Mouse (Mus musculus) ES-Bruce4 (cell line): ENCODE measurements around the gene Tsfm. TPM values are rescaled to one million over a fixed set of nuclear protein-coding genes. Genes with fewer than 3 reads are reported as not detected.
"Not testable (repeated sequence)": the region's sequence is repeated elsewhere in the genome, so short reads cannot be mapped to it uniquely, and the experiment has no call there.

Source experiments
- H3K27ac ChIP-seq: 2 replicates; pipeline ENCODE4 v1.5.1; 2012; ENCODE audit warnings: low read length, inconsistent platforms; ENCODE audit not compliant: insufficient read depth
- H3K27me3 ChIP-seq: 2 replicates; pipeline ENCODE4 v1.6.1; 2012; ENCODE audit warnings: mild to moderate bottlenecking, low read length, inconsistent platforms; ENCODE audit not compliant: control insufficient read depth, poor library complexity, insufficient read depth, severe bottlenecking
- H3K36me3 ChIP-seq: 2 replicates; pipeline ENCODE4 v1.6.1; 2012; ENCODE audit warnings: inconsistent platforms, mild to moderate bottlenecking, low read length, moderate library complexity; ENCODE audit not compliant: control insufficient read depth, poor library complexity, insufficient read depth, severe bottlenecking
- H3K4me1 ChIP-seq: one replicate; pipeline ENCODE4 v1.8.1; 2011; ENCODE audit warnings: low read length; ENCODE audit not compliant: control insufficient read depth, insufficient read depth
- H3K4me3 ChIP-seq: 2 replicates; pipeline ENCODE4 v1.5.1; 2011; ENCODE audit warnings: low read depth, mild to moderate bottlenecking, low read length
- H3K9ac ChIP-seq: 2 replicates; pipeline ENCODE4 v1.6.1; 2012; ENCODE audit warnings: low read depth, mild to moderate bottlenecking, inconsistent platforms; ENCODE audit not compliant: poor library complexity, severe bottlenecking
- H3K9me3 ChIP-seq: replicated peaks from 2 replicates; pipeline ENCODE4 v1.6.1; 2012; ENCODE audit warnings: mild to moderate bottlenecking, low read length, inconsistent platforms; ENCODE audit not compliant: control insufficient read depth, poor library complexity, insufficient read depth, severe bottlenecking
- CTCF ChIP-seq: IDR thresholded peaks from one replicate; pipeline ENCODE4 v1.8.1; 2011; ENCODE audit warnings: low read depth, low read length
- EP300 ChIP-seq: IDR thresholded peaks from 2 replicates; pipeline ENCODE4 v1.6.1; 2011; ENCODE audit warnings: low read depth, low read length; ENCODE audit not compliant: insufficient read depth
- POLR2A ChIP-seq: IDR thresholded peaks from one replicate; pipeline ENCODE4 v1.8.1; 2011; ENCODE audit warnings: low read length; ENCODE audit not compliant: insufficient read depth
- polyA plus RNA-seq: library from polyadenylated mRNA; stranded (reverse); fragments of >200 nt; gene quantifications from 2 replicates; pipeline ENCODE4 v1.2.4, GENCODE M21; 2011; ENCODE audit warnings: low read depth; ENCODE audit not compliant: missing spikeins, insufficient read depth, insufficient read length

Tsfm gene
- polyA plus RNA-seq, 1 experiment: 47.9 TPM

DNA sequence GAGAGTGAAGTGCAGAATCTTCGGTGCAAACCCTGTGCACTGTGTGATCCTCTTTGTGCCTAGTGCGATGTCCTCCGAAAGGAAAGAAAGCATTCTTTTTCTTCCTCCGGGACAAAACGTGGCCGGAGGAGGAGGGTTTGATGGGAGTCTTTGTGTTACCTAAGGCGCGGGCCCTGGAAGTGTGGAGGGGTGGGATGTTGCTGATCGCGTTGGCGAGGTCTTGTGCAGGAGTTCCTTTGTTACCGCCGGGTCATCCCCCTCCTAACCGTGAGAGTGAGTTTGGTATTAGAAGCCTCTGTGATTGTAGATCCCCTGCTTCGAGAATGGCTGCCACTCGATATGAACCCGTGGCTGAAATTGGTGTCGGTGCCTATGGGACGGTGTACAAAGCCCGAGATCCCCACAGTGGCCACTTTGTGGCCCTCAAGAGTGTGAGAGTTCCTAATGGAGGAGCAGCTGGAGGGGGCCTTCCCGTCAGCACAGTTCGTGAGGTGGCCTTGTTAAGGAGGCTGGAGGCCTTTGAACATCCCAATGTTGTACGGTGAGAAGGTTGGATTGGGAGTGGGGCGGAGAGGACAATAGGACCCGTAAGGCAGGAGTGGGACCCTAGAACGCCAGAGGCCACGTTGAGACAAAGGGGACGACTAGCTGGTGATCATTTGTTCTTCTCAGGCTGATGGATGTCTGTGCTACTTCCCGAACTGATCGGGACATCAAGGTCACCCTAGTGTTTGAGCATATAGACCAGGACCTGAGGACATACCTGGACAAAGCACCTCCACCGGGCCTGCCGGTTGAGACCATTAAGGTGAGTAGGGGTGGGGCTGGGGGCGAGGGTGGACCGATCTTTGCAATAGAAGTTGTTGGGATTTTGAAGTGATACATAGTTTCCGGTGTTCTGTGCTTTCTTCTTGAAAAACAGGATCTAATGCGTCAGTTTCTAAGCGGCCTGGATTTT is 33.6 kb upstream of the Tsfm start:
- Histone ChIP-seq H3K27ac (peak overlapping the region; percentile 54; the same call in 1 of the 2 replicates), H3K4me1 (peaks cover 2% of the 10 kb centered on the region), H3K4me3 (peak overlapping the region; percentile 82), H3K9ac (peak overlapping the region; percentile 88), H3K27me3 (no peaks in the 10 kb centered on the region), H3K36me3 (peaks cover 39% of the 10 kb centered on the region), H3K9me3 (no peaks in the 10 kb centered on the region)
- TF ChIP-seq EP300: no peak
- TF ChIP-seq CTCF: no peak
- TF ChIP-seq POLR2A: no peak

DNA sequence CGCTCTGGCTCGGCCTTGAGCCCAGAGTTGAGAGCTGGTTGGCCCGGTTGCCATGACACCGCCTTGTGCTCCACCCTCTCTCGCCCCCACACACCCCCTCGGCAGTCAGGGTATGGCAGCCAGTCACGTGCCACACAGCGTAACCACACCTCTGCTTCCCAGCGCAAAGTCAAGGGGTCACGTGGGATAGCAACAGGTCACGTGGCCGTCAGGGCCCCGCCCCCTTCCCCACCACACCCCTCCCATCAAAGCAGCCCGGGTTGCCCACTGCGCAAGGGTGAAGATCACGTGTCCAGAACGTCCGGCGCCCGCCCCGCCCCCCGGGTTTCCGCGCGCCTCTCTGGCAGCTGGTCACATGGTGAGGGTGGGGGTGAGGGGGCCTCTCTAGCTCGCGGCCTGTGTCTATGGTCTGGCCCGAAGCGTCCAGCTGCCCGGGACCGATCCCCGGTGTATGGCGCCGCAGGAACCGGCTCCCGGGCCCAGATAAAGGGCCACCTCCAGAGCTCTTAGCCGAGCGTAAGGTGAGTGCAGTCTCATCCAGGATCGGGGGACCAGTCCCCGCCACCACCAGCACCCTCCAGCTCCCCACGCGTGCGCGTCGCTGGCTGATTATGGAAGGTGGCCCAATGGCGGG is 32.7 kb upstream of the Tsfm start, which contains the start of gene Cdk4:
Cdk4 (plus strand) TSS at position 296 of the 634 bp plus-strand sequence.
- no peaks in the 10 kb centered on the region for H3K9me3 ChIP-seq
- H3K4me1 ChIP-seq: peaks cover 2% of the 10 kb centered on the region
- peak within 1 kb of the TSS; percentile 88 for H3K9ac ChIP-seq
- H3K36me3 ChIP-seq: peaks cover 36% of the 10 kb centered on the region
- peak within 1 kb of the TSS; percentile 29; the same call in 1 of the 2 replicates for H3K27ac ChIP-seq
- H3K27me3 ChIP-seq: no peaks in the 10 kb centered on the region
- peak within 1 kb of the TSS; percentile 82 for H3K4me3 ChIP-seq
- TF ChIP-seq CTCF (no peak), POLR2A (no peak), EP300 (peak; percentile 81)

DNA sequence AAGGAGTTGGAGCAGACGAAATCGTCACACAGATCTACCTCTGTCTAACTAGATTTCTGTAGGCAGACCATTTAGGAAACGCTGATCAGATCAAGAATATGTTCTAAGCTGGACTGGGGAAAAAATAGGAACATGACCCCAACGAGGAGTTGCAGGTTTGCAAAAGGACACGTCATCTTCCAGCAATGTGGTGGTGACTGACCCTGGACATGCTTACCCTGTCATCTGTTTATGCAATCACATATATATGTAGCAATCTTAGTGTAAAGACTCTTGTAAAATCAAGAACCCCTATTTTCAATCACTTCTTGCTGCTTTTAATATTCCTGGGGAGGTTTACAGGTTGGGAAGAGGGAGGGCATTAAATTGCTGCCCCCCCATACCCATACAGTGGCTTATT is 31.9 kb upstream of the Tsfm start:
- H3K27ac ChIP-seq: no peak overlapping the region
- no peak overlapping the region for H3K4me3 ChIP-seq
- TF ChIP-seq EP300 (no peak), CTCF (no peak), POLR2A (no peak)
- peaks cover 28% of the 10 kb centered on the region for H3K36me3 ChIP-seq
- H3K27me3 ChIP-seq: no peaks in the 10 kb centered on the region
- peaks cover 2% of the 10 kb centered on the region for H3K4me1 ChIP-seq
- no peaks in the 10 kb centered on the region for H3K9me3 ChIP-seq
- H3K9ac ChIP-seq: no peak overlapping the region

DNA sequence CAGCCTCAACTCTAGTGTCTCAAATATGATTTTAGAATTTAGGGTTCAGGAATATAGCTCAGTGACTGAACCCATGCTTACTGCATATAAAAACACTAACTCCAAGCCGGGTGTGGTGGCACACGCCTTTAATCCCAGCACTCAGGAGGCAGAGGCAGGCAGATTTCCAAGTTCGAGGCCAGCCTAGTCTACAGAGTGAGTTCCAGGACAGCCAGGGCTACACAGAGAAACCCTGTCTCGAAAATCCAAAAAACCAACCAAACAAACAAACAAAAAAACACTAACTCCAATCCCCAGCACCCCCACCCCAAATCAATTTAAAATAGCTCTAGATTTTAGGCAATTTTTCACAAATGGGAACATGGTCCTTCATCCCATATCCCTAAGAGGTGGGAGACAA is 31.5 kb upstream of the Tsfm start:
- not testable (repeated sequence) for H3K9ac ChIP-seq, H3K27ac ChIP-seq, H3K27me3 ChIP-seq, H3K4me1 ChIP-seq, H3K9me3 ChIP-seq, H3K4me3 ChIP-seq
- peaks cover 24% of the 10 kb centered on the region for H3K36me3 ChIP-seq

DNA sequence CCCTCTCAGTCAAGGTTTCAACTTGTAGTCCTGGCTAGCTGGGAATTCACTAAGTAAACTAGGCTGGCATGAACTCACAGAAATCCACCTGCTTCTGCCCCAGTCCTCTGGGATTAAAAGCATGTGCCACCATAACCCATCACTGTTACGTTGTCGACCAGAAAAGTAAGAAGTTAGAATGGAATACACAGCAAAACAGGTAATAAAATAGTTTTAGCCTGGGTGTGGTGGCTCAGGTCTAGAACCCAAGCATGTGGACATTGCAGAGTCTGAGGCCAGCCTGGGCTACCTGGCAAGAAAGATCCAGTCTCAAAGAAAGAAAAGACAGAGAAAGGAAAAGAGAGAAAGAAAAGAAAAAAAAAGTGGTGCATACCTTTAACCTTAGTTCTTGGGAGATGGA is 30.9 kb upstream of the Tsfm start:
- Histone ChIP-seq H3K4me3 (no peak overlapping the region), H3K9ac (no peak overlapping the region), H3K4me1 (peaks cover 2% of the 10 kb centered on the region), H3K27ac (no peak overlapping the region), H3K9me3 (no peaks in the 10 kb centered on the region), H3K27me3 (no peaks in the 10 kb centered on the region), H3K36me3 (peaks cover 18% of the 10 kb centered on the region)
- TF ChIP-seq POLR2A: no peak
- no peak for TF ChIP-seq CTCF
- TF ChIP-seq EP300: no peak

DNA sequence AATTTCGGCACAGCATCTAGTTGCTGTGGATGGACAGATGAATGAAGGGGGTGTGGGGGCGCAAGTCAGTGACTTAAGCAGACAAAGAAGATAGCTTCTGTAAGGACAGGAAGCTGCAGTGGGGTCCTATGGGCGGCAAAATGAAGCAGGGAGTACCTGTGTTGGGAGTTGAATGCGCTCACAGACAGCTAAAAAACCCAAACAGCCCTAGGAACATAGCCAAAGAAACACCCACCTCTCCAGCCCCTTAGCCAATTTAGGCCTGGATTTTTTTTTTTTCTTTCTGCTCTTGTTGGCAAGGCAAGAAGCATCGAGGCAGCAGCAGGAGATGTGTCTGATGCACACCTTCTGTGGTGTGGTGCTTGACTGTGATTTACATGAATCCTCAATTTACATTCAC is 30.4 kb upstream of the Tsfm start:
- peaks cover 2% of the 10 kb centered on the region for H3K4me1 ChIP-seq
- H3K36me3 ChIP-seq: peaks cover 19% of the 10 kb centered on the region
- H3K9me3 ChIP-seq: no peaks in the 10 kb centered on the region
- H3K4me3 ChIP-seq: no peak overlapping the region
- TF ChIP-seq POLR2A (no peak), CTCF (no peak), EP300 (no peak)
- H3K27ac ChIP-seq: no peak overlapping the region
- 0 out of 2 replicates have a peak overlapping the region, but pooled peaks have one; percentile 9 for H3K9ac ChIP-seq
- H3K27me3 ChIP-seq: no peaks in the 10 kb centered on the region
